Mouse (Mus musculus) embryo, embryonic 9.5 days (tissue): ENCODE measurements around the gene Il13ra1.

Experiments
- DNase-seq: peaks from one replicate; pipeline ENCODE4 v3.0.0-alpha.2; 2017; ENCODE audit errors: extremely low spot score

The Il13ra1 gene

DNA sequence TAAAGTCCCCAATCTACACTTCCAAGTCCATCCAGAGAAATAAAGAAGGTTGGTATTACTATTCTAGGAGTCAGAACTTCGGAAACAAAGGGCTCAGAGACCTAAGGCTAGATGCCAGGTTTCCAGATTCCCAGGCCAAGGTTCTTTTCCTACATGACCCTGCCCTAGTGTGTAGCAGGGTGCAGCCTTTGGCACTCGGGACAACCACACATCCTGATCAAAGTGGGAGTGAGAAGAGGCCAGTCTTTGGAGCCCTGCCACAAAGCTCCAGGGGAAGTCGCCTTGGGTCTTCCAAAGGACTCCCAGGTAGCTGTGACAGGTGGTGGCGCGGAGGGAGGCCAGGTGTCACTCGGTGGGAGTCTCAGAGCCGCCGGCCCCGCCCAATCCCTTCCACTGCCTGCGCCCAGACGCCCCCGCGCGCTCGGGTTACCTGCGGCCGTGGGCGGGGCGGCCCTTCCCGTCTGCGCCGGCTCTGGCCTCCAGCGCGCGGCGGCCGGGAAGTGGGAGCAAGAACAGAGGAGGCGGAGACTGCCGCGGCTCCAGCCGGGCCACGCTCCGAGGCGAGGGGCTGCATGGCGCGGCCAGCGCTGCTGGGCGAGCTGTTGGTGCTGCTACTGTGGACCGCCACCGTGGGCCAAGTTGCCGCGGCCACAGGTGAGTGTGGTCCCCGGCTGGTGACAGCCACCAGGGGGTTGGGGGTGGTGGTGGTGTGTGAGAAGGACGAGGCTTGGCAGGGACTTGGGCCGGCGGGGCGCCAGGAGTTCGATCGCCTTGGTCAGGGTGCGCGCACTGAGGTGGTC lies at the start of gene Il13ra1:
Il13ra1 (plus strand) TSS at position 489 of the 800 bp plus-strand sequence.
- peak; percentile 32 for DNase-seq

DNA sequence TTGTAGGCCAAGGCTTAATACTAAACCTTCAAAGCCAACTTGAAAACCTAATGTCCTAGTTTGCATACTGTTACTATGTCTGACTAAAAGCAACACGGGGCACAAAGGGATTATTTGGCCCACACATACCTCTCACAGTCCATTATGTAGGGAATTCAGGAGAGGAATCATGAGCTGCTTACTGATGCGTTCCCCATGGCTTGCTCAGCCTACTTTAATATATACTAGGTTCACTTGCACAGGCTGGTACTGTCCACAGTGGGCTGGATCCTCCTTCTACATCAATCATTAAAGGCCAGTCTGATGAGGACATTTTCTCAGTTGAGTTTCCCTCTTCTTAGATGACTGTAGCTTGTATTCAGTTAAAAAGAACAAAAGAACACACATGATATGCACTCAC lies 37.9 kb upstream of the Il13ra1 start:
- no peak for DNase-seq

DNA sequence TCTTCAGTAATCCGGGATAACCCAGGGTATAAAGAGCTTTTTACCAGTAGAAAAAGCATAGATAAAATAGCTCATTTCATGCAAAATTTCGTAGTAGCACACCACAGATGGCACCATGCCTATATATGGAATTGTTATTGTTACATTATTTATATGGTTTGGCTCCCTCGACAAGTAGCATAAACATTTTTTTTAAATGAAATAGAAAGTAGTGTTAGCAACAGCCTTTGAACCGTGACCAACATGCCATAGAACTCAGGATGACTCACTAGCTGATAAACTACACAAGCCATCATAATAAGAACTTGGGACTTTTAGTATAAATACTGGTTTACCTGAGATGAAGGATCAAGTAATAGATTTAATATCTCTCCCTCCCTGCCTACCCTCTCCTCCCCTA lies 34.7 kb upstream of the Il13ra1 start:
- DNase-seq: no peak

DNA sequence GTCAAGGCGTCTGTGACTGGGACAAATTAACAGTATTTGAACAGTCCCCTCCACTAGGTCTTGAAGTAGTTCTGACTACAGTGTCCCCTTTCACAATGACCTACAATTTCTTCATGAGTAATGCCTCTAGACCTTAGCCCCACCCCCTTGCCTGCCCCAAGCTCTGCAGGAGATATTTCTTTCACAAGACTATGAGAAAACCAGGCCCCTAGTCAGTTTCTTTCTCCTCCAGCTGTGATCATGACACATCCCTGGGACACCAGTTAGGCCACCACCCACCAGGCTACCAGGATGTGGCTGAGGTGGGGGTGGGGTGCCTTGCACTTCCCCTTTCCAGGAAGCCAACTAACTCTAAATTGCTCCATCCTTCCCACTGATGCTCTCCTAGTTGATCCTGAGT lies 29.0 kb upstream of the Il13ra1 start:
- no peak for DNase-seq

DNA sequence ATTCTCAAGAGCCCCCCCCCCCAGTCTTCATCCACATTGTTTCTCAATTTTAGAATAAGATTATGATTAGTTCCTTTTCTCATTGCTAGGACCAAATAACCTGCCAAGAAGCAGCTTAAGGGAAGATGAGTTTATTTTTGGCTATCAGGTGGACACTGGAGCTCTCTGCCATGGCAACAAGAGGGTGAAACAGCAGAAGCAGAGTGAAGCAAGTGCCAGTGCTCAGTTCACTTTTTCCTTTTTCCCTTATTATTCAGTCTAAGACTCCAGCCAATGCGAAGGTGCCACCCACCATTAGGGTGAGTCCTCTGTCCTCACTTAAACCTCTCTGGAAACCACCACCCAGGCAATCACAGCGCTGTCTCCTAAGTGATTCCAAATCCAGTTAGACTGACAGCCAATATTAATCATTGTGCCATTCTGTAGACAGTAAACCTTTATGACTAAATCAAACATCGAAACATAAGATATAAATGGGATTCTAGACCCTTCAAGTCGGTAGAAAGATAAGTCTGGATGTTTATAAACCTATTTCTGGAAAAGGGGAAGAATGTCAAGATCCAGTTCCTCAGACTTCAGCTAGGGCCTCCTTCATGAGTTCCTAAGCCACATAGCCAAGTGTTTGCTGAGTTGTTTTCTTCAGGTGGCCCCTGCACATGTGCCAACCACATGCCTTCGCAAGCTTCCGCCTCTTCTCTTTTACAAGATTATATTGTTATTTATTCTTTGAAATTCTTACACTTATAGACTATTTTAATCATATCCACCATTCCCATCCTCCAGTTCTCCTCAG lies 23.2 kb upstream of the Il13ra1 start:
- DNase-seq: no peak

DNA sequence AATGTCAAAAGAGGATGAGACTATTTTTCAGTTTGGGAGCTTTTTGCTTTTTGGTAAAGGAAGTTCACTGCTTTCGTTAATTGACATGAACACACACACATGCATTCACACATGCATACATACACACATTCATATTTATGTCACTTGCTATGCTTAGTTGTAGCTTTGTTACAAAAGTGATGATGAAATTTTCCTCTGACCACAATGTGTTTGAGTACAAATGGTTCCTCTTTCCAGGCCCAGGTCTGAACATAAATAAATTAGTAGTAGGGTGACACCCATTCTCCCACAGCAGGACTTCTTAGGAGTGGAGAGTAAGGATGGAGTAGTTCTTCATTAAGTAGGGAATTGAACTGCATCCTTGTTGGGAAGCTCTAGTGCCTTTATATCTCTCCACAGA lies 11.0 kb upstream of the Il13ra1 start:
- no peak for DNase-seq

DNA sequence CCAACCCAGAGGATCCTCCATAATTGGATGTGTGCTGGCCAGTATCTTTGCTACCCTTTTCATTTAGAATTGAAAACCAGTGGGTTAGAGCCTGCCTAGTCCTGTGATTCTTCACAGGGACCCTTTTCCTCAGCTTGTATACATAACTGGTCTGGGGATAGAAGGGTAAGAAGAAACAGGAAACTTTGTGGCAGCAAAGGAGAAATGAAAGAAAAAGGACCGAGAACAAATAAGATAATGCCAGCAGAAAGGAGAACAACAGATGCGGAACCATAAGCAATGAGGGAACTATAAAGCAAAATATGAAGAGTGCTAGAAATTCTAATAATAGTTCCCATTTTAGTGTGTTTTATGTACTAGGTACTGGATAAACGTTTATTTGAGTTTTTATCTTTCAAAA lies 10.6 kb upstream of the Il13ra1 start:
- DNase-seq: no peak

DNA sequence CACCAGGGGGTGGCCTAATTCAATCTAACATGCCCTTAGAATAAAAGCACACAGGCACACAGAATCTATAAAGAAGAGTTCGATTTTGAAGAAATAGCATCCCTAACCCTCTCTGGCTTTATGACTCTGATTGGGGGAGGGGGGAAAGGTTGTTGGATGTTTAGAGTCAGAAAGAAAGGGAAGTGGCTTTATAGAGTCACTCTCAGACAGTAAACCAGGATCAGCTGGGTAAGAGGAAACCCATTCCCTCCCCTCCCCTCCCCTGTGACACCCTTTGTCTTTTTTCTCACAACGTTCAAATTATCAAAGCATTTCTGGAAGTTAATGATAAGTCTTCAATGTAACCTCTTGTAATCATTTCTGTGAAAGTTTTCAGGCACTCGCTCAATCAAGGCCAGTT lies 3.3 kb upstream of the Il13ra1 start:
- DNase-seq: no peak

DNA sequence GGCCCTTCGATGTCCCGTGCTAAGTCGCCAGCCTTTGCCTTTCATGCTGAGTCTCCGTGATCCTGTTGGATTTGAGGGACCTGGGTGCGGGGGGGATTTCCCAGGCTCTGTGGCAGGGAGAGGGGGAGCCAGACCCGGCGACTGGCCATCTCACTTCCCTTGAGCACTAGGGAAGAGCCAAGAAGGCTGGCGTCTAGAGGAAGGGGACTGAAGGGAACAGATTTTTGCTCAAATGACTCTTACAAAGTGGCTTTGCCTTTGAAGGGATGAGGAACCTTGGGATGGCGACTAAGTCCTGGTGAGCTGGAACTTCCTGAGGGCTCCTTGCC lies 476 bp downstream of the Il13ra1 start:
- no peak for DNase-seq

DNA sequence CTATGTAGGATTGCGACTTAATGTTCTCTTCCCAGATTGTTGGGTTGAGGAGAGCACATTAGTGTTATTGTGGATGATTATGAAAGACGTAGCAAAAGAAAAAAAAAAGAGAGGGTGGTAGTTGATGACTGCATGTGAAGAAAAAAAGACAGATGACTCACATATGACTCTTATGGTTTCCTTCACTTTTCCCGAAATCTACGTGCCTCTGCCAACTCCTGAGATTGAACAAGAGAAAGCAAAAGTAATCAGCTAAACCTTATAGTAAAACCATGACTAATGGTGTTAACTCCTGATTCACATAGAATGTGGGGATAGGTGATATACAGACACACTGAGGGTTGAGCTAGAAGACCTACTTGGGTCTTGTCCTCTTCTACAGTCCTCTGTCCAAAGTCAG lies 3.3 kb downstream of the Il13ra1 start:
- DNase-seq: no peak

DNA sequence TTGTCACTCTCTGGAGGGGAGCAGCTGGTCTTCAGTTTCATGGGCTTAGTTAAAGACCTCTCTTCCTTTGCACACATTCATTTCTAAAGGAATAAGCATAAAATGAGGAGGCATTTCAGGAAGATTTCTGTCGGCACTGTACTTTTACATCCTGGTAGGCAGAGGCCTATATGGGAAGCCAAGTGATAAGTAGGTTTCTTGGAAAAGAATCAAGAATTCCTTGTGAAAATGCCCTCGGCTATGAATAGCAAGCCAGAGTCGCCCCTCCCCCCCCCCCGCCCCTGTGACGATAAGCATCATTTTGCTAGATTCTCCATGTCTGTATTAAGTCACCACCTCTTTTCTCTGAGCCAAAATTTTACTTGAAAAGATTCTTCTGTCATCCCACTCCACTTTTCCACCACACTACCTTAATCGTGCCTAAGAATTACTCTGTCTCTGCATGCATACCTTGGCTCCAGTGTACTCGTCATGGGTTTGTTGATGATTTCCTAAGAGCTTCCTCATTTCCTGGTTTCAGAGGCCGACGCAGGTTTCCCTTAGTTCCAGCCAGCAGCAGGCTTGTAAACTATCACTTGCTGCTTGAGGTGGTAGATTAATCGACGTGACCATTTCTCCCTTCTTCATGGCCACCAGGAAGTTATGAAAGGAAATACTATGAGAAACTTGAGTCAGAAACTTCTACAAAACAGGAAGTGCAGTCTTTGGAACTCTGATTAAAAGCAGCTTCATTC lies 17.3 kb downstream of the Il13ra1 start:
- DNase-seq: no peak

DNA sequence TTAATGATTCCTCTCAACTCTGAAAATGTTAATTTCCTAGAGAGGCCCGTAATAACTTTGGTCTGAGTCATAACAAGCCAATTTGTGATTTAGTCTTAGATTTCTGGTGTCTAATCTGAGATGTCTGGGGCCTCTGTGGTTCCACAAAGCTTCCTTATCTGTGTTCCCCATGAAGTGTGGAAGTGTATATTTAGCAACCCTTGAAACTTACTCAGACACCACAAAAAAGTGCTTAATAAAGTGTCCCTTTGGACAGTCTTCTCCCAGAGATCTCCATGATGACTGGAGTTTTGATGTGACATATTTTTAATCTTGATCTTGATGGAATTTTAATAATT lies 17.8 kb downstream of the Il13ra1 start:
- DNase-seq: no peak

DNA sequence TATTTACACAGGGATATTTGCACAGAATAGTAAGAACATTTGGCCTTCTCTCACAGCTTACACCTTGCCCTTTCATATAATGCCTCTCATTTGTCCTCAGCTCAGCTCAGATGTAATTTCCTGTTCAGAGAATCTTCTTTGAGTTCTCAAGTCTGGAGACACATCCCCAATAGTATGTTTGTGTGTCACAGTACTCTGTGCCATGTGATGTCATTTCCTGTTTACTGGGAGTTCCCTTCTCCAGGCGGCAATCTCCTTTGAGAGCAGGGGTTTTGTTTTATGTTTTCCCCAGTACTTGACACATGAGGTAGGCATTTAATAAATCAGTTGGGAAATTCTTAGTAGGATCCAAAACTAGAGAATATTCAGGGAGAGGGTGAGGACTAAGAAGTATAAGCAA lies 24.4 kb downstream of the Il13ra1 start:
- DNase-seq: no peak

DNA sequence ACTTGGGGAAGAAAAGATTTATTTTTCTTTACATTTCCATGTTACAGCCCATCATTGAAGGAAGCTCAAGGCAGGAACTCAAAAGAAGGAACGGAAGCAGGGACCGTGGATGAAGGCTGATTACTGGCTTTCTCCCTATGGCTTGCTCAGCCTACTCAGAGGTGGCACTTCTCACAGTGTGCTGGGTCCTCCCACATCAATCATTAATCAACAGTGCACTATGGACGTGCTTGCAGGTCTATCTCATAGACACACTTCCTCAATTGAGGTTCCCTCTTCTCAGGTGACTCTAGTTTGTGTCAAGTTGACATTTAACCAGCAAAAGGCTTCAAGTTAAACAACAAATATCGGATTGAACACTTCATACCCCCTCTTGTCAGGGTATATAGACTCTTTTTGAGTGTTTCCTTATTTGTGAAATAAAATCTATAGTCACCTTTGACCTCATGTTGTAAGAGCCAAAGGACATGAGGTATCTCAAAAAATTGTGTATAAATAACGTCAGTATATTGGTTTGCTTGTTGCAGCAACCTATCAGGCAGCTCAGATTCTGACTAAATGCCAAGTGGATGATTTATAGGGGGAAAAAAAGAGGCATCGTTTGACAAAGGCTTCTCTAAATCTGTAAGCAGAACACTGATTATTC lies 30.2 kb downstream of the Il13ra1 start:
- no peak for DNase-seq

DNA sequence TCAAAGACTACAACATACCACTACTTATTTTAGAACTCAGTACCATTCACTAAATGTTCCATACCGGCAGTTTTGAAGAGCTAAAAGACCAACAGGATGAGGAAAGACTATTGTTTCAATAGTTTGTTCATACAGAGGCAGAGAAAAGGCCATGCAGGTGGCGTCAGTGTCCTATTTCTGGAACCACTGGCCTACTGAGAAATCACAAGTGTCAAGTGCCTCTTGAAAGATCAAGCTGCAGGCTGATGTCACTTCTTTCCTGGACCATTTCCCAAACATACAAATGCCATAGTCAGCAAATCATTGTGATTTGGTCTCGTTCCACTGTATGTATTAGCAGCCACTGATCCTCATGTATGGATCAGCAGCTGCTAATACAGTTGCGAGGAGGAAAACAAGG lies 34.8 kb downstream of the Il13ra1 start:
- DNase-seq: no peak

DNA sequence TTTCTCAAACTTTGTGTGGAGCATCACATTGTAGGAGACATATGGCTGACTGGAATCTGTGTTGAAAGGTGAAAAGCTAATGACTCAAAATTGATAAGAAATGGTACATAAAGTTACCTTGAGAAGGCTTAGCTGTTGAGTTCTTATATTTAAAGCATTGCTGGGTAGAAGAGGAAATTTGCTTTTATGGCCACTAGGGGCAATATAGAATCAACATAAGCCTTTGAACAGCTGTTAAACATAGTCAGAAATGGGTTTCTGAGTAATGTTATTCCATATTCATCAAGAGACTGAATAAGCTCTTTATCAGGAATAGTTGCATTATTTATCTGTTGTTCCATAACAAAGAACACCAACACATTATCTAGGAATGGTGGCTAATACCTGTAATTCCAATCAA lies 38.2 kb downstream of the Il13ra1 start:
- no peak for DNase-seq

DNA sequence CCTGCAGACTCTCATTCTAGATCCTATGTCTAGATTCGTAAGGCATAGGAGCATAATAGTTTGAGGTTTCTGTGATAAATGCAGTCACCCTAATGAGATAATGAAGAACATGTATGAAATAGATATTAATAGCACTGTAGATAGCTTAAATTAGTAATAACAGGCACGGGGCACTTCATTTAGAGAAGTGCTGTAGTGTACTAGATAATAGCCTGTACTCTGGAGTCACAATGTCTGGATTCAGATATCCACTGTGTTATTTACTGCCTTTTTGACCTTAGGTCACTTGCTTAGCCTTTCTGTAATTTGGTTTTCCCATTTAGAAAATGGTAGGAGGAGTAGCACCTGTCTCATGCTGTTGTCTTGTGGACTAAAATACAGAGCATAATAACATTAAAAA lies 44.8 kb downstream of the Il13ra1 start:
- DNase-seq: no peak

DNA sequence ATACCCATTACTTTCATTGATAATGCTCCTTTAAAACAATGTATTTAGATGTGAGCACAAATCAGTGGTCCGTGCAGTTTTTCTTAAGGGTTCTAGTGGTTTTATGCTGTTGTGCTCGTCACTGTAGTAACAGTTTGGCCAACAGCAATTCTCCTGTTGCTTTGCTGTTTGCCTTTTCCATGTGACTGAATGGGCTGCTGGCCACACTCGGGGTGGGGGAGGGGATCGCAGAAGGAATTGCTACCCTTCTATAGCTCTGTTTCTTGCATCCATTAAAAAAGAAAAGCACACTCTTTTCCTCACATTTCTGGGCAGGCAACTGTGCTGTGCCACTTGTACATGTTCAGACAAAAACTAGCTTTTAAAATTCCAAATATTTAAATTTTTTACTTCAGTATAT lies 49.7 kb downstream of the Il13ra1 start:
- no peak for DNase-seq

DNA sequence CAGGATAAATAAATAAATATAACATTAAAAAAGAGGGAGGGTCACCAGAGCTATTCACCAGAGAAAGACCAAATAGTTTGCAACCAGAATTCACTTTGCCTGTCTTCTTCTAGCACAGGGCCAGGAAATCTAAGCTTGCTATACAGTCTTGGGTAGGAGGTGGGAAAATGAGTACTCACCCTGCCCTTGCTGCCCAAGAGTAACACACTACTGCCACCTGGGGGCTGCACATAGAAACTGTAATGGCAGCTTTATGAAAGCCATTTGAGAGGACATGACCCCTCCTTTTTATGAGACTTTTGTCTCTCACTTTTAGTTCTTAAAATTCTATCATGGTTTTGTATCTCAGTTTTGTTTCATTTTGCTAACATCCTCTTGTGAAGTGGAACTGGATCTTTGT lies 71.7 kb downstream of the Il13ra1 start:
- DNase-seq: peak; percentile 43

DNA sequence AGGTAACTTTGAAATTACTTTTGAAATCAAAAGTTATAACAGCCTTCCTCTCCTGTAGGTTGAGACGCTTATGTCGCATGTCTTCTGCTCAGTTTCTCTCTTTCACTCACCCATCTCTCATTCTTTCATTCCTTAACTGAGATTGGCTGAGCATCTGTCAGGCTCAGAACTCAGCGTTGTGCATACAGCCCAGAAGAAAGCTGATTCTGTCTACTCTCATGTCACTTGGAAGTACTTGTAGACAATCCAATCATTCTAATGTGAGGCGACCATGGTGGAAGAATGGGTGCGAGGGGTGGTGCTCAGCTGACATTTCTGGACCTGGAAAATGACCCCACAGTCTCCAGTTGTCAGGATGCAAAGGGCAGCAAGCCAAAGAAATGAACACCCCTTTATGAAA lies 74.1 kb downstream of the Il13ra1 start:
- no peak for DNase-seq

DNA sequence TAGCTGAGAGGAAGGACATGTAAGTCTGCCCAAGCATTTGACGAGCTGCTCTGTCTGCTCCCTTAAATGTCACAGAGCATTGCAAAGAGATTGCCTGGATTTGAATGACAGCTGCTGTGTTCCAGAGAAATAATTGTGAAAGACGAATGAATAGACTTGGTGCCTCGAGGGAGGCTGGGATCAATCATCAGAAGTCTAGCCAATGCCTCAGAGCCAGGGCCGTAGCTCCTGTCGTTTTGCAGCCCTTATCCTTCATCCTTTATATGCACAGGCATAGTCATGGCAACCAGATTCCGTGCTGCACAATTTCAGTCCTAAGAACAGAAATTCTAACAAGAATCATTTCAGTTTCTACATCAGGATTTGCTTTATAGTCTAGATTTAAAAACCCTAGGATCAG lies 74.5 kb downstream of the Il13ra1 start:
- DNase-seq: no peak

DNA sequence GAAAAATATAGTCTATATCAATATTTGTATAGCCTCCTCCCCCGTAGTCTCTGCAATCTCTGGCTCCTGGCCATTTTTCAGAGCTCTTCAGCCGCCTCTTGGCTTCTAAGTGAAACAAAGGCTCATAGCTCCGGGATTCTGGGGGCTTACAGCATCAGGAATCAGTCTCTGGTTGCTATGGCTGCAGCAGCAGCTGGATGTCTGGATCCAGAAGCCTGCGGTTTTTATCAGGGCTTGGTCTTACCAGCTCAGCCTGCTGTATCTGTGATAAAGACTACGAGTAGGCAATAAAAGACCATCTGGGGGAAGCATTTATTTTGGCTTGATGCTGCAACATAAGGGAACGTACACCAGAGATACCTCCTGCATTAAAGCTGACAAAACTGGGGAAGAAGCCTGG lies 82.0 kb downstream of the Il13ra1 start:
- DNase-seq: no peak
